Mouse (Mus musculus): ENCODE results near the gene Crp.

DNA sequence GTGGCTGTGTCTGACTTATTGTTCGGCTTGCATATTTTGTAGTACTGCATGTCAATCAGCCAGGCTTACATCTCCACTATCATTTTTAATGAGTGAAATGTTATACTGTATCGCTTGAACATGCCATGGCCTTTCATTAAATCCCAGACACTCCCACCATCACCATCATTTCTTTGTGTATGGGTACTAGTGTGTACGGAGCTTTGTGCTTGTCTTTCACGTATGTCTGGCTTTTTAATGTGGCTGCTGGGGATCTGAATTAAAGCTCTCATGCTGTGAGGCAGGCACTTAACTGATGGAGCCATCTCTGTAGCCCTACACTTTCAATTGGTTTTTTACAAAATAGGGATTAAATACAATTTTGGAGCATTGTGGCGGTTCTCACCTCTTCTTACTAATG is 81.3 kb downstream of the Crp start:
- TF ChIP-seq CTCF (IDR thresholded peaks at IDR 0.05; ENCODE audit: low read depth): no peak
- no peak for TF ChIP-seq EP300 (optimal IDR thresholded peaks at IDR 0.05)

Measured in stomach, postnatal 0 days (tissue).